Mouse (Mus musculus): ENCODE data around the gene Gm9999. TPM values are rescaled to one million over a fixed set of nuclear protein-coding genes. Genes with fewer than 3 reads are reported as not detected.
"Not testable (repeated sequence)": the region's sequence is repeated elsewhere in the genome, so short reads cannot be mapped to it uniquely, and the experiment has no call there.

Gene Gm9999
- not detected for total RNA-seq (2021)
- long read RNA-seq, result 0 reads

DNA sequence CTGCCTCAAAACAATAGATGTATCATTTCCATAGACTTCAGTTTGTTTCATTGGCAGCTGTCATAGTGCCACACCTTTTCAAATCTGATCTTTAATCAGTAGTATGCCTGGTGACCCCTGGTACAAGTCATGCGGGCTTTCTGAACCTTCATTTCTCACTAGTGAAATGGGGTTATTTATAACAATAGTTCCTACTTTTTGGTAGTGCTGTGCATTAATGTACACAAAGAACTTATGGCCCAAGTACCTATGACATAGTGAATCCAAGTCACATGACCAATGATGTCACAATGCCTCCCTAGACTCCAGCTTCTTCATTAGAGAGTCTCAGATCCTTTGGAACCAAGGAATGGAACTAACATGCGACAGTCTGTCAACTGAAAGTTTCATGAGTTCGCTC, at the start of gene Gm9999:
Gene Gm9999, plus strand, starts transcription at position 301 of the 400 bp plus-strand sequence.
- DNase-seq (ENCODE audit: low spot score in 2 of 2), result no peak

DNA sequence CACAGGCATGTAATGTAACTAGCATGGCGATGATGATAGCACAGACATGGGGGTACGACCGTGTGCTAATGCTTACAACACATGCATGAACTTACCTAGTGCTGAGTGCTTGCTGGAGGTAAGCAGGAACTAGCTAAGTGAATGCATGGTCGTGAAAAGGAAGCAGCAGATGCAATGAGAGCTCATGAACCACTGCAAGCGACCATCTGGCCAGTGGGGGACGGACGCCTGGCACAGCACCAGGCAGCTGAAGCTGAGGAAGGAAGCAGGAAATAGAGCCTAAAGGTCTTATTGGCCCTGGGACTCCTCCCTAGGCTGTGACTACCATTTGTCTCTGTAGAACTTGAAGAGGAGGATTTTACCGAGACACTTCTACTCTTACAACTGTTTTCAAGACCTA, 48.6 kb upstream of the Gm9999 start:
- DNase-seq (ENCODE audit: low spot score in 2 of 2), result no peak

DNA sequence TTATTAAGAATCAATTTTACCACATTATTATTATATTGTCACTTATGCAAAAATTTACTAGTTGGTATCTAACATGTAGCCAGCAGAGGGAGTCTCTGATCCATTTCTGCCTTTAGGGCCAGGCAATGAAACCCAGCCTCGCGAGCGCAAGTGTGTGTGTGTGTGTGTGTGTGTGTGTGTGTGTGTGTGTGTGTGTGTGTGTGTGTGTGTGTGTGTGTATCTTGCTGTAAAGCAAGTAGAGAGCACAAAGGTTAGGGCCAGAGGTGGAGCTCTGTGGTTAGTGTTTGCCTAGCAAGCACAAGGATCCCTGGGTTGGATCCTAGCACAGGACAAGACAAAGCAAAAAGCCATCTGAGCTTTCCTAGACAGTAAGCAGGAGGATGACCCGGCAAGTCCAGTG, 47.5 kb upstream of the Gm9999 start:
- peak in 1 of 2 experiments; percentile 53 for DNase-seq (ENCODE audit: low spot score in 2 of 2)

DNA sequence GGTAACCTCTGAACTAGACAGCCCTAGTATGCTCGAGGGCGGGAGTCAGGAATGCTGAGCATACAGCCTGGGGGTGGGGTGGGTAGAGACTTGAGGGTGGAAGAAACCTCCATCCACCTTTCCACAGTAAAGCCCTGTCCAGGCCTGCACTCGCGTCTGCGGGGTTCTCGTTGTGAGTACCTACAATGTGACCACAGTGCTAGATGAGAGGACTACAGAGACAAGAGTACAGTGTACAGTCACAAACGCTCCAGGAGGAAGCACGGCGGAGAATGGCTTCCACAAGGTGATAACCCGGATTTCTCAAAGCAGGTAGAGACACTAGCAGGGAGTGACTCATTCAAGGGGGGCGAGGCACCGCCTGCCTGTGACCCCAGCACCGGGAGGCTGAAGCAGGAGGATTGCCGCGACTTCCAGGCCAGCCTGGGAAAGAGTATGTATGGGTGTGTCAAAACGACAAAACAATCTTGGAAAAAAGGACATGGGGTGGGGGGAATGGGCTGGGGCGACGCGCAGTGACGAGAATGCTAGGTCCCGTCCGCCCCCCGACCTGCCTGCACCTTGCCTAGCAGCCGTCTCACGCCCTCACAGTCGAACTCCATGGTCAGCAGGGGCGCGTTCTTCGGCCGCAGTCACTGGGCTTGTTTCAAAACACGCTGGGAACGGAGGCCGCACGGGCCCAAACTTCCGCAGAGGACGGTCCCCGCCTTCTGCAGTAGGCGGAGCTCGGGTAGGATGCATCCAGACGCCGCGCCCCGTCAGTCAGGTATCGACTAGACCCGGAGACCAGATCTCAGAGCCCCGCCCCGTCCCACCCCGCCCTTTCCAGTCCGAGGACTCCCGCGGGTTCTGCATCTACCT, 25.3 kb upstream of the Gm9999 start, which contains the start of gene Uevld:
Gene Uevld, minus strand, starts transcription at position 697 of the 861 bp plus-strand sequence.
- peak; percentile 85 to 95 for DNase-seq (ENCODE audit: low spot score in 2 of 2)

DNA sequence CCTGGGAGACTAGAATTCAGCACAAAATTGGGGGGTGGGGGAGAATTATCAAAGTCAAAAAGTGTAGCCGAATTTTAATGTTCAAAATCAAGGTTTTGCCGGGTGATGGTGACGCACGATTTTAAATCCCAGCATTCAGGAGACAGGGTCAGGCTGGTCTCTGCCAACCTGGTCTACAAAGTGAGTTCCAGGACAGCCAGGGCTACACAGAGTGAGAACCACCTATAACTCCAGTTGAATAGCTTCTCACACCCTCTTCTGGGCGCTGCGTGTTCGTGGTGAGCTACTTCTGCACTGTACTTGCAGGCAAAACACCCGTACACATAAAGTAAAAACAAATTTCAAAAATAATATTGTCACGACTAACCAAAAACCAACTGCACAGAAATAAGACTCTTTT, 24.5 kb upstream of the Gm9999 start:
- peak in 1 of 2 experiments; percentile 36 for DNase-seq (ENCODE audit: low spot score in 2 of 2)

DNA sequence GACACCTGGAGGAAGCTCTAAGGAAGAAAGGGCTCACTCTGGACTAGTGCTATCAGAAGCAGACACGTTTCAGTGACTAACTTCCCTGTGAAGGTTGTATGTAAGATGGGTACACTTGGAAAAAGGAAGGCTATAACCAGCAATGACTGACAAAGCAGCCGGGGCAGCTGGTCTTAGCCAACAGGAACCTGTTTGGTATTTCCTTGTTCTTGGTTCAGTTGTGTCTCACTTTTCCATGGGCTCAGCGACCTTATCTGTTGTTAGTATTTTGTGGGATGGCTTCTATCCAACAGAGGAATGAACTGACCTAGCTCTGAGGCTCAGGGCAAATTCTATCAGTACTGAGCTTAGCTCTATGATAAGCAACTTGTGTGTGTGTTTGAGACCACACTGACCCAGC, 22.4 kb upstream of the Gm9999 start:
- no peak for DNase-seq (ENCODE audit: low spot score in 2 of 2)

DNA sequence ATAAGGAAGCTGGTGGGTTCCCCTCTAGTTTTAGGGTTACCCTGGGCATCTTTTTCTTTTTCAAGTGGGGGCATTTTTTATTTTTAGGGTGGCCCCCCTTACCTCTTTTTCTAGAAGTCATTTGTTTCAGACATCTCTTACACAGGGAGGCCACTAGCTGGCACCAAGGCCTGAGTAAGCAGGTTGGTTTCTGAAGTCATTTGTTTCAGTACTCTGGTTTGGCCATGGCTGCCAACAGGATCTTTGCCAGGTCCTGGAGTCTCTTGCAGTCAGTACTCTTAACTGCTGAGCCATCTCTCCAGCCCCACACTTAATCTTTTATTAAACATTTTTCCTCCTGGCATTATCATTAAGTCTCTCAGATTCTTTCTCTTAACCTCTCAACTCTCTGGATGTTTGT, 21.2 kb upstream of the Gm9999 start:
- DNase-seq (ENCODE audit: low spot score in 2 of 2), result no peak

DNA sequence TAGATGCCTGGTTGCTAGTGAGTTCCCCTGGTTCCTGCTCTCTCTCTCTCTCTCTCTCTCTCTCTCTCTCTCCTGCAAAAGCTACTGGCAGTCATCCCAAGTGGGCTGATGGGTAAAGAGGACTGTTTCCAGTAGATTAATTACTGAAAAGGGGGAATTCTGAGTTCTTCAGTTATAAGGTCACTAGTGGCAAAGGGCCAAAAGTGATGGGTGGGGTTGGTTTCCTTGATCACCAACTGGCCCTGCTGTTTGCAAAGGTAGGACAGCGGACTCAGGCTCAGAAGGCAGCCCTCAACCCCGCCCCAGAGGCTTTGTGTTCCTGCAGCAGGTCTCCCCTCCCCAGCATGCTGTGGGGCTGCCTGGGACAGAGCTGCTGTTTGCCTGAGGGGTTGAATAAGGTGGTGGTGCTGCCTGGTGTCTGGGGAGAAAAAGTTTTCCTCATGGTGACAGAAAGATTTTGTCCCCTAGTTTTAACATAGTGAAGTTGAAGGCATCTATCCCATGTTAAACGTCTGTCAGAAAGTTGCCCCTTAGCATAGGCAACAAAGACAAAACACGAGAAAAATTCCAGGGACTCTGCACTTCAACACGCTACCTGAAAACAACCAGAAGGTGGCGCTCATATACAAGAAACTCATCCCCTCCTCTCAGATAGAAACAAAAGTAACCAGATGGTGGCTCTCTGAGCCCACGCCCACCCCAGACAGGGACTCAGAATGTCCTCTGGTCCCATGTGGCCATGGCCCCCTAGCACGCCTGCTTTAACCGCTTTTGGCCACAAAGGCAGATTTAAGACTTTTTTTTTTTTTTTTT, 20.4 kb upstream of the Gm9999 start:
- DNase-seq (ENCODE audit: low spot score in 2 of 2), result peak; percentile 47 to 87

DNA sequence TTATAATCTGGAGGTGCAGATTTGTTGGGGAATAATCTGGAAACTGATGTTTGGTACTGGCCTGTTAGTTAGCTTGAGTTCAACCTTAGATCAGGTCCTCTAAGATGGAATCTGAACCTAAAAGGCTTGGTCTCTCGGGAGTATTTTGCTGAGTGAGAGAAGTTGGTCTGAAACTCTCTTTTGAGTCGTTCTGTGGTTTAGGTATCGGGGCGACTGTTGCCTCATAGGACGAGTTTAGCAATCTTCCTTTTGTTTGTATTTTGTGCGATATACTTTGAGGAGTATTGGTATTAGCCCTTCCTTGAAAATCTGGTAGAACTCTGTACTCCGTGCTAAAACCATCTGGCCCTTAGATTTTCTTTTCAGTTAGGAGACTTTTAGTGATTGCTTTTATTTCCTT, 19.3 kb upstream of the Gm9999 start:
- no peak for DNase-seq (ENCODE audit: low spot score in 2 of 2)

DNA sequence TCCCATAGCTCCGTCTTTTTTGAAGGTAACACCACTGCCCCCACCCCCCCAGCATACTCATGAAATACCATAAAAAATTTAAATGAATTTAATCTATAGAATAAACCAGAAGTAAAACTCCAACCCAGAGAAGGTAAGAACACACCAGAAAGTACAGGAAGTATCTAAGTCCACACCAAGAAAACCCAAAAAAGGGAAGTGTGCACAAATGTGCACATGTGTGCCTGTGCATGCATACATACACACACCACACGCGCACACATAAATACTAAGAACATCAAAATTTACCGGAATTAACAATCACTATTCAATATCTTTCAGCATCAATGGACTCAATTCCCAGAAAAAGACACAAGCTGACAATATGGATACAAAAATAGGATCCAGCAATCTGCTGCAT, 13.5 kb upstream of the Gm9999 start:
- no peak for DNase-seq (ENCODE audit: low spot score in 2 of 2)

DNA sequence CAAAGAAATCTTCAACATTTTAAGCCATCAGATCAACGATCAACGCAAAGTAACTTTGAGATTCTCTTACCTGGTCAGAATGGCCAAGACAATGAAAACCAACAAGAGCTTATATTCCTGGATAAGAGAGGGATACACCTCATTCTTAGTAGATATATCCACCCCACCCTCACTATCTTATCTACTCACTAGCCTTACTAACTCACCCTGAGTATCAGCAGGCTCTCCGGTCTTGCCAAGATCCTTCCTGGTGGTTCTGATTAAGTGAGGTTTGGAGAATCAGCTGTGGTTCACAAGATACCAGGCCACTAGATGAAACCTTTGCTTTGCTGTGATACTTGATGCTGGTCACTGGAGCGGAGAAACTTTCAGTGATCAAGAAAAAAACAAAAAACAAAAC, 8.7 kb upstream of the Gm9999 start:
- DNase-seq (ENCODE audit: low spot score in 2 of 2), result no peak

DNA sequence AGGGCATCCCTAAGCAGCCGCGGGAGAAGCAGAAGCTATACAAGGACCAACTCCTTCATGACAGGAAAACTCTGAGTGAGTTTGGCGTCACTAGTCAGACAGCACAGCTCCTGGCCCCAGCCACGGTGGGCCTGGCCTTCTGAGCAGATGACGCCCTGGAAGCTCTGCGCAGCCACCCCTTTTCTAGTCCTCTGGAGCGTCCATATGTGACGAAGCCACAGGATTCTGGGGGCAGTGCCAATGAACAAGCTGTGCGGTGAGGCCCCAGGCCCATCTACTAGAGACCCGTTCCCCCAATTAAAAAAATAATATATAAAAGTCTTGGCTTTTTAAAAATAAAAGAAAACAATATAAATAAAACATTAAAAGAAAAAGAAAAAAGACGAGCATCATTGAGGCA, 7.9 kb upstream of the Gm9999 start:
- no peak for DNase-seq (ENCODE audit: low spot score in 2 of 2)

DNA sequence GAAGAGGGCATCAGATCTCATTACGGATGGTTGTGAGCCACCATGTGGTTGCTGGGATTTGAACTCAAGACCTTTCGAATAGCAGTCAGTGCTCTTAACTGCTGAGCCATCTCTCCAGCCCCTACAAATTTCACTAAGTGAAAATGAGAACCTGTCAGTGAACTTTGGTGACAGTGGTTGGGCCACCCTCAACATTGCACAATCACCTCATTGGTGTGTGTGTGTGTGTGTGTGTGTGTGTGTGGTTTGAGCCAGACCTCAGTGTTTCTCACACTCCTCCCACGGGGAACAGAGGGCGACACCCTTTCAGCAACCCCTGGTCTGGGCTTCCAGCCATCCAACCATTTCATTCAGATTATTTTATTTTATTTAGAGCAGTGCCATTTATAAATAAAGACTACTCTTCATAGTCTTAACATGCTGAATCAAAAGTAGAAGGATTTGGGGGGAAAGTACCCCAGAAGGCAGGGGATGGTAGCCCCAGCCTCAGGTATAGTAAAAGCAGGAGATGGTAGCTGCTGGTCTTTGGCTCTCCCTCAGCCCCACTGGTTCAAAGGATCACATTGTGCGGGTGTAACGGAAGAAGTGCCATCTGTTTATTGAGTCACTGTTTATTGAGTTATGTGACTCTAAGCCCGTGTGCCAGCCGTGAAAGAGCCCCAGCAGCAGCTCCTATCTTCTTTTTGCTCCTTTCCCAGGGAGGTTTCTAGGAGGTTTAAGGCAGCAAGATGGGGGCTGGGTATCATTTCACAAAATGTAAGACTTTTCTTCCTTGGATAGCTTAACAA, 2.5 kb downstream of the Gm9999 start:
- no peak for DNase-seq (ENCODE audit: low spot score in 2 of 2)

DNA sequence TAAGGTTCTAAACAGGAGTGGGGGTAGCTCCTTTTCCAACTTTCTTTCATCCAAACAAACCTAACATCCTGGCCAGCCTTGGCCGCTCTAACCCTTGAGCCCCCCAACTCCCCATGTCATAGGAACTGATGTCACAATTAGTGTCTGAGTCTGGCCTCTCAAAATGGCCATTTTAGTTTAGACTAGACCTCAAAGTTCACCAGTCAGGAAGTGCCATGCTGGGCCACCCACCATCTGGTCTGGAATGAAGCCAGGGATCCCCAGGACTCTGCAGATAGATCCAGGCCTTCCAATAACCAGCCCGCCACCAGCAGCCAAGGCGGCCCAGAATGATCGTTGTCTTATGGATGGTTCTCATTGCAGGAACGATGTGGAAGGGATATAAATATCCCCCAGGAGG, 3.3 kb downstream of the Gm9999 start:
- no peak for DNase-seq (ENCODE audit: low spot score in 2 of 2)

DNA sequence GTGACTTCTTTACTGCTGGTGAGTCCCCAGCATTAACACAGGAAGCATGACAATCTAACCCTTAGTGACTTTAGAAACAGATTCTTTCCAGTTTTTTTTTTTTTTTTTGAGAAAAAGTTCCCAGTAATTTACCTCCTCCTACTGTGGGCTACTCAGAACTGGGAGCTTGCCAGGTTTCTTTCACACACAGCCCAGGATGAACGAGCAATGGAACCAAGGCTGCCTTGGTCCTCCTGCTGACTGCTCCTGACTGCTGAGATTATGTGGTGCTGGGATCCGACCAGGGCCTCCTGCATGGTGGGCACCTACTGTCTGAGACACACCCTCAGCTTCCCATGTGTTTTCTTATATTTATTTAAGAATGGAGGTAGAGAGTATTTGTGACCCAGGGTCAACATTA, 3.7 kb downstream of the Gm9999 start:
- DNase-seq (ENCODE audit: low spot score in 2 of 2), result no peak

DNA sequence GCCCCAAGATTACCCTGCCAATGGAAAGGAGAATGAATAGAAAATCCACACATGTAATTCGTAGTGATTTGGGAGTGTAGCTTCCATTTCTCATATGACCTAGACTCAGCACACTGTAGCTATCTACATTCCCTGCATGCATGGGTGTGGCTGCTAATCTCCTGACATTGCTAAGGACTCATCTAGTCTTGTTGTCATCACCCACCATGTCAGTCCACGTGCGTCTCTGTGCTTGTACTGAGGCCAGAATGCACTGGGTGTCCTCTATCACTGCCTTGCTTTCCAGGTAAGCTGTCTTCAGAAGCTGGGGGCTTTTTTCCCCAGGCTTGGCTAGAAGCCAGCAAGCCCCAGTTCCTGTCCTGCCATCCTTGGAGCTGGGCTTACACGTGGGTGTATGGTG, 6.0 kb downstream of the Gm9999 start:
- DNase-seq (ENCODE audit: low spot score in 2 of 2), result not testable (repeated sequence)

DNA sequence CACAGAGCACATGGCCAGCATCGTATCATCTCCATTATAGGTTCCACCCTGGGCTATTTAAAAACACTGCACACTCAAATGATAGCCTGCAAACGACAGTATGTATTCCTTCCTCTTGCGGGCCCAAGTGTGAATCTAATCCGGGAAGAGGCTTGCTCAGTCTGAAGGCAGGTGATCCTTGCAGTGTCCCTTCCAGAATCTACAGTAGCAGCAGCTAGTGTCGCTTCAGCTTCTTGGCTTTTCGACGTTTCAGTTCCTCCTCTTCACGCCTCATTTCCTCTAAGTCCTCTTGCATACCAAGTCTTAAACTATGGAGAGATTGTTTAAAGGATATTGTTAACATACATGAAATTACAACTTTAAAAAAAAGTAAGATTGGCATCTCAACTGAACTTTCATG, 9.7 kb downstream of the Gm9999 start:
- no peak for DNase-seq (ENCODE audit: low spot score in 2 of 2)

DNA sequence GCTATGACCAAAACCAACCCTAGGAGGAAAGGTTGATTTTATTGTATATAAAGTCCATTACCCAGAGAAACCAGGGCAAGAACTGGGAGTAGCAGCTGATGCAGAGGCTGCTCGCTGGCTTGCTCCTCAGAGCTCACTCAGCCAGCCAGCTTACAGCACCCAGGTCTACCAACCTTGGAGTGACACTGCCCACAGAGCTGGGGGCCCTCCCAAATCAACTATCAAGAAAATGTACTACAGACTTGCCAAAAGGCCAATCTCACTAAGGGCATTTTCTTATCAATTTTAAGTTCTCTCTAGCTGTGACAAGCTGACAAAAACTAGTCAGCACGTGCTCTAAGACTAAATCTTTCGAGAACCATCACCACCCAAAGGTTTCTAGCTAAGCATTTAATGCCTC, 12.2 kb downstream of the Gm9999 start:
- no peak for DNase-seq (ENCODE audit: low spot score in 2 of 2)

DNA sequence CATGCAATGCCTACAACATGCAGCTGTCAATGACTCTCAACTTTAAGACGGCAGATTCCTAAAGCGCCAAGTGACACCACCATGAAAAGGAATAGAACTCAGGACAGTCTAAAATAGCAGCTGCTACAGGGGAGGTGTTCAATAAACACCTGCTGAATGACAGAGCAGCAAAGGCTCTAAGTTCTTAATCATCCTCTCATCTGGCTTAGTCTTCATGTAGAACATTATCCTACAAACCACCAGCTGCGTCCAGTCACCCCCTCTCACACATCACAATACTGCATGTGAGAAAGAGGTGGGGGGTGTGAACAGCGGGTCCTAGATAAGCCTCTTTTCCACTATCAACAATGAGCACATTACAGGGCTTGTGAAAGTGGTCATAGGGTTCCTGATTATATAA, 13.6 kb downstream of the Gm9999 start:
- no peak for DNase-seq (ENCODE audit: low spot score in 2 of 2)

DNA sequence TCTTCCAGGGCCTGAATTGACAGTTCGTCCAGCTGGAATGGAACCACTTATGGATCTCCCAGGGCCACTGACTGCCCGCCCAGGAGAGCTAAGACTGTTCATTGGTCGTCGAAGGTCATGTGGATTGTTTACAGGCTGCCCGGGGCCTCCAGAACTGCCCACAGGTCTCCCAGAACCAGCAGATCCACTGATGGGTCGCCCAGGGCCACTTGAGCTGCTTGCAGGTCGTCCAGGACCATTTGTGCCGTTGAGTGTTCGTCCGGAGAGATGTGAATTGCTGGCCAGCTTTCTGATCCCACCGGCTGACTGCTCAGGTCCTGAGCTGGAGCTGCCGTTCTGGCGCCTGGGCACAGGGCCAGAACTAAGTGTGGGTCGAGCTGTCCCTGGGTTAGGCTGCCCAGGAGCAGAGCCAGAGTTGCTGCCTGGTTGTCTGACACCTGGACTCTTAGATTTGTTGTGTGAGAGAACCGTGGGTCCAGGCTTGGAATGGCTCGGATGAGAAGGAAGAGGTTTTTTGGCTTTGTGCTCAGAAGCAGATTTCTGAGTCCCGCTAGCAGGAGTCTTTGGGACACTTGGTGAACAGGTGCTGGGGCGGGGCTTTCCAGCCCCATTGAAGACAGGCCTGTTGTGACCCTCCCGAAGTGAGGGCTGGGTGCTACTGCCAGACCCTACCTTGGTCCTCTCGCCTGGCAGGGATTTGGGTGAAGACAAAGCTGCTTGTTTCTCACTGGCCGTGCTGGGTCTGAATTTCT, 14.4 kb downstream of the Gm9999 start:
- DNase-seq (ENCODE audit: low spot score in 2 of 2), result no peak

DNA sequence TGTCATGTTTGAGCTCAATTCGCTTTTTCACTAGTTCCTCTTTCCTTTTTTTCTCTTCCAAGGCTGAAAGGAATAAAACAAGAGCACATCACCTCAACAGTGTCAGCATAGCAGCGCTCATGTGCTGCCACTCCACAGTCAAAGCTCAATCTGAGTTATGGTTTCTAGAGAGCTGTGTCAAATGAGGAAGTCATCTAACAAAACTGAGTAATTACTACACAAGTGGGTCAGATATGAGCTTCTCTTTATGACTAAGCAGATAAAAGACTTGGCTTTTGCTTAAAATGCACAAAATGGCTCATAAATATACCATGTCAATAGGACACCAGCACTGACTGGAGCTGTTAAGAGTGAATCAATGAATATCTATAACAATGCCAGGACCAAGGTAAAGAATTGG, 15.6 kb downstream of the Gm9999 start:
- no peak for DNase-seq (ENCODE audit: low spot score in 2 of 2)

All from layer of hippocampus, adult 18-20 months (tissue).